ENCODE assay signal across 9 mouse cellular contexts in genomic region chr4:137728399-137729154, GRCm38 (mm10).
A peak's percentile ranks its signal among the peaks of the same experiment; 100 is the strongest.
DNase-seq lines count a peak whose midpoint lies in the region; ATAC-seq lines count a peak whose summit lies in the region.
"Had no signal": no experiment of that assay in that cellular context is flagged by ENCODE, and none has a peak within 500 bp of the region (broad histone marks: within the 10 kb centered on the region; RNA-seq: fewer than 3 reads in every experiment).

No protein-coding gene starts in this region.

- WGBS in embryonic facial prominence, embryonic 13.5 days: 9% methylated on average over 17 of the region's 17 CpGs
- WGBS in neural tube, embryonic 12.5 days: 5% methylated on average over 17 of the region's 17 CpGs

- H3K9me3 ChIP-seq in embryonic facial prominence, embryonic 13.5 days: no peaks in the 10 kb centered on the region
- no peaks in the 10 kb centered on the region for H3K9me3 ChIP-seq in neural tube, embryonic 12.5 days
- H3K9me3 ChIP-seq: G1E had no signal

- H3K9ac ChIP-seq in embryonic facial prominence, embryonic 13.5 days: no peak overlapping the region
- peak overlapping the region; percentile 55 for H3K9ac ChIP-seq in neural tube, embryonic 12.5 days

- intact Hi-C loops in heart, postnatal 36 days (cut with DNase I): no loop called here

- ATAC-seq in embryonic facial prominence, embryonic 13.5 days (ENCODE audit: insufficient number of reproducible peaks, insufficient read depth, low FRiP score, low TSS enrichment, low read depth): no peak
- peak; percentile 44 for ATAC-seq in neural tube, embryonic 12.5 days (ENCODE audit: low FRiP score, low read depth)

- peak overlapping the region; percentile 21 for H3K4me3 ChIP-seq in embryonic facial prominence, embryonic 13.5 days
- H3K4me3 ChIP-seq in neural tube, embryonic 12.5 days: peak overlapping the region; percentile 38

- no peaks in the 10 kb centered on the region for H3K36me3 ChIP-seq in embryonic facial prominence, embryonic 13.5 days
- H3K36me3 ChIP-seq in neural tube, embryonic 12.5 days: no peaks in the 10 kb centered on the region
- H3K36me3 ChIP-seq: G1E had no signal

- peak; percentile 93 for DNase-seq in heart, adult 11 months
- DNase-seq in heart, postnatal 36 days: no peak
- peak; percentile 20 for DNase-seq in CD4-positive helper T cell, adult 2 months (ENCODE audit: low read depth, low spot score)
- peak; percentile 51 to 59 for DNase-seq in kidney, postnatal 4 days
- no peak for DNase-seq in testis, postnatal 10 days (ENCODE audit: low spot score)
- no peak for DNase-seq in thymus, postnatal 25 days

- H3K4me1 ChIP-seq in embryonic facial prominence, embryonic 13.5 days: peaks cover 36% of the 10 kb centered on the region
- H3K4me1 ChIP-seq in neural tube, embryonic 12.5 days: peaks cover 37% of the 10 kb centered on the region

- peaks cover 42% of the 10 kb centered on the region for H3K27me3 ChIP-seq in embryonic facial prominence, embryonic 13.5 days
- H3K27me3 ChIP-seq in neural tube, embryonic 12.5 days (replicated peaks): peaks cover 29% of the 10 kb centered on the region

- H3K27ac ChIP-seq in embryonic facial prominence, embryonic 13.5 days: no peak overlapping the region
- no peak overlapping the region for H3K27ac ChIP-seq in neural tube, embryonic 12.5 days

- peak overlapping the region; percentile 47 for H3K4me2 ChIP-seq in embryonic facial prominence, embryonic 13.5 days
- H3K4me2 ChIP-seq in neural tube, embryonic 12.5 days (replicated peaks): peak overlapping the region; percentile 76

Comparison
In these comparisons a context has a peak if more than half of its experiments do, and no peak if none do; other contexts are left out.
1. DNase-seq: peak in heart, adult 11 months (single experiment), CD4-positive helper T cell, adult 2 months (single experiment) and kidney, postnatal 4 days (2 of 2); none in heart, postnatal 36 days (0 of 2), testis, postnatal 10 days (single experiment) and thymus, postnatal 25 days (single experiment).